Mouse (Mus musculus) B cell, adult (primary cell): ENCODE data around the gene Adgrl3. TPM values are rescaled to one million over a fixed set of nuclear protein-coding genes. Genes with fewer than 3 reads are reported as not detected.

Source experiments
- total RNA-seq: library from RNA; stranded (reverse); gene quantifications from 4 replicates; pipeline ENCODE4 v1.2.4, GENCODE M21; 2023; ENCODE audit not compliant: inconsistent age

The Adgrl3 gene
- 0.19 to 1.6 TPM (median 0.57 TPM) in 4 replicates for total RNA-seq

GRCm38 (mm10) chr5:81019590-81020254, at the start of gene Adgrl3:
TSS of gene Adgrl3 (plus strand) at chr5:81020138.

